Mouse (Mus musculus): ENCODE measurements around the gene Stx16. TPM values are rescaled to one million over a fixed set of nuclear protein-coding genes. Genes with fewer than 3 reads are reported as not detected.
A peak's percentile ranks its signal among the peaks of the same experiment; 100 is the strongest.

Gene Stx16
- polyA plus RNA-seq, 1 experiment from 2014 or later = 8.3 TPM

GRCm38 (mm10) chr2:174061219-174061618 lies 14.9 kb upstream of the Stx16 start:
- 37% methylated on average over 2 of the region's 2 CpGs for WGBS
- Histone ChIP-seq H3K27me3 (ENCODE audit: insufficient read depth, poor library complexity, severe bottlenecking) (no peaks in the 10 kb centered on the region), H3K36me3 (no peaks in the 10 kb centered on the region), H3K4me1 (replicated peaks) (peaks cover 8% of the 10 kb centered on the region; the same call in 1 of the 2 replicates), H3K9me3 (no peaks in the 10 kb centered on the region), H3K27ac (0 out of 2 replicates have a peak overlapping the region, but pooled peaks have one; percentile 23), H3K4me3 (no peak overlapping the region)
- peak; percentile 12 for DNase-seq (ENCODE audit: low spot score)

GRCm38 (mm10) chr2:174063074-174063473 lies 13.0 kb upstream of the Stx16 start:
- peaks cover 8% of the 10 kb centered on the region; the same call in 1 of the 2 replicates for H3K4me1 ChIP-seq (replicated peaks)
- no peaks in the 10 kb centered on the region for H3K36me3 ChIP-seq
- no peak overlapping the region for H3K4me3 ChIP-seq
- H3K27me3 ChIP-seq (ENCODE audit: insufficient read depth, poor library complexity, severe bottlenecking) = no peaks in the 10 kb centered on the region
- H3K27ac ChIP-seq = no peak overlapping the region
- DNase-seq (ENCODE audit: low spot score) = no peak
- 79% methylated on average over 6 of the region's 6 CpGs for WGBS
- no peaks in the 10 kb centered on the region for H3K9me3 ChIP-seq

- peak; percentile 15 for DNase-seq (ENCODE audit: low spot score)
- Histone ChIP-seq H3K9me3 (no peaks in the 10 kb centered on the region), H3K4me3 (no peak overlapping the region), H3K27me3 (ENCODE audit: insufficient read depth, poor library complexity, severe bottlenecking) (no peaks in the 10 kb centered on the region), H3K36me3 (no peaks in the 10 kb centered on the region), H3K4me1 (replicated peaks) (peaks cover 8% of the 10 kb centered on the region; the same call in 1 of the 2 replicates), H3K27ac (no peak overlapping the region)
- WGBS = 73% methylated on average over 9 of the region's 9 CpGs
Observed at GRCm38 (mm10) chr2:174063527-174064211, 12.4 kb upstream of the Stx16 start.

GRCm38 (mm10) chr2:174067793-174068419 lies 8.2 kb upstream of the Stx16 start:
- H3K27me3 ChIP-seq (ENCODE audit: insufficient read depth, poor library complexity, severe bottlenecking) = no peaks in the 10 kb centered on the region
- H3K27ac ChIP-seq = no peak overlapping the region
- H3K9me3 ChIP-seq = no peaks in the 10 kb centered on the region
- H3K36me3 ChIP-seq = no peaks in the 10 kb centered on the region
- WGBS = 83% methylated on average over 6 of the region's 6 CpGs
- no peak overlapping the region for H3K4me3 ChIP-seq
- peaks cover 10% of the 10 kb centered on the region; the same call in 1 of the 2 replicates for H3K4me1 ChIP-seq (replicated peaks)
- DNase-seq (ENCODE audit: low spot score) = no peak

GRCm38 (mm10) chr2:174069532-174070049 lies 6.5 kb upstream of the Stx16 start:
- peaks cover 21% of the 10 kb centered on the region for H3K4me1 ChIP-seq (replicated peaks)
- WGBS = 70% methylated on average over 3 of the region's 3 CpGs
- H3K27ac ChIP-seq = no peak overlapping the region
- no peaks in the 10 kb centered on the region for H3K36me3 ChIP-seq
- H3K27me3 ChIP-seq (ENCODE audit: insufficient read depth, poor library complexity, severe bottlenecking) = no peaks in the 10 kb centered on the region
- H3K4me3 ChIP-seq = no peak overlapping the region
- H3K9me3 ChIP-seq = no peaks in the 10 kb centered on the region
- no peak for DNase-seq (ENCODE audit: low spot score)

GRCm38 (mm10) chr2:174071406-174071805 lies 4.7 kb upstream of the Stx16 start:
- Histone ChIP-seq H3K36me3 (no peaks in the 10 kb centered on the region), H3K9me3 (no peaks in the 10 kb centered on the region), H3K27ac (no peak overlapping the region), H3K4me3 (no peak overlapping the region), H3K27me3 (ENCODE audit: insufficient read depth, poor library complexity, severe bottlenecking) (no peaks in the 10 kb centered on the region), H3K4me1 (replicated peaks) (peaks cover 37% of the 10 kb centered on the region)
- no peak for DNase-seq (ENCODE audit: low spot score)
- 93% methylated on average over 5 of the region's 5 CpGs for WGBS

GRCm38 (mm10) chr2:174073156-174073790 lies 2.8 kb upstream of the Stx16 start:
- 78% methylated on average over 5 of the region's 5 CpGs for WGBS

GRCm38 (mm10) chr2:174074621-174075020 lies 1.5 kb upstream of the Stx16 start:
- WGBS = under 1% methylated on average over 13 of the region's 13 CpGs
- DNase-seq (ENCODE audit: low spot score) = peak; percentile 73

More at GRCm38 (mm10) chr2:174073156-174073790, 2.8 kb upstream of the Stx16 start:
- H3K4me1 ChIP-seq (replicated peaks) = peaks cover 51% of the 10 kb centered on the region
- DNase-seq (ENCODE audit: low spot score) = no peak
- H3K27ac ChIP-seq = peak overlapping the region; percentile 90; the same call in 1 of the 2 replicates
- no peaks in the 10 kb centered on the region for H3K27me3 ChIP-seq (ENCODE audit: insufficient read depth, poor library complexity, severe bottlenecking)
- no peak overlapping the region for H3K4me3 ChIP-seq
- H3K36me3 ChIP-seq = no peaks in the 10 kb centered on the region
- H3K9me3 ChIP-seq = no peaks in the 10 kb centered on the region

GRCm38 (mm10) chr2:174075072-174075570 lies 987 bp upstream of the Stx16 start:
- no peaks in the 10 kb centered on the region for H3K9me3 ChIP-seq
- peaks cover 59% of the 10 kb centered on the region for H3K4me1 ChIP-seq (replicated peaks)
- H3K36me3 ChIP-seq = no peaks in the 10 kb centered on the region
- peak overlapping the region; percentile 77 for H3K4me3 ChIP-seq
- H3K27ac ChIP-seq = peak overlapping the region; percentile 90
- DNase-seq (ENCODE audit: low spot score) = no peak
- no peaks in the 10 kb centered on the region for H3K27me3 ChIP-seq (ENCODE audit: insufficient read depth, poor library complexity, severe bottlenecking)
- under 1% methylated on average over 22 of the region's 22 CpGs for WGBS

More at GRCm38 (mm10) chr2:174074621-174075020, 1.5 kb upstream of the Stx16 start:
- H3K36me3 ChIP-seq = no peaks in the 10 kb centered on the region
- peak overlapping the region; percentile 90 for H3K27ac ChIP-seq
- peak overlapping the region; percentile 77 for H3K4me3 ChIP-seq
- H3K4me1 ChIP-seq (replicated peaks) = peaks cover 59% of the 10 kb centered on the region
- no peaks in the 10 kb centered on the region for H3K27me3 ChIP-seq (ENCODE audit: insufficient read depth, poor library complexity, severe bottlenecking)
- H3K9me3 ChIP-seq = no peaks in the 10 kb centered on the region

- no peaks in the 10 kb centered on the region for H3K27me3 ChIP-seq (ENCODE audit: insufficient read depth, poor library complexity, severe bottlenecking)
- no peaks in the 10 kb centered on the region for H3K36me3 ChIP-seq
- peak overlapping the region; percentile 90 for H3K27ac ChIP-seq
- no peak for DNase-seq (ENCODE audit: low spot score)
- WGBS = under 1% methylated on average over 22 of the region's 22 CpGs
- H3K4me3 ChIP-seq = peak overlapping the region; percentile 77
- H3K4me1 ChIP-seq (replicated peaks) = peaks cover 72% of the 10 kb centered on the region
- H3K9me3 ChIP-seq = no peaks in the 10 kb centered on the region
Observed at GRCm38 (mm10) chr2:174076433-174076824, 321 bp downstream of the Stx16 start.

GRCm38 (mm10) chr2:174077004-174077695 lies 1.0 kb downstream of the Stx16 start:
- Histone ChIP-seq H3K36me3 (no peaks in the 10 kb centered on the region), H3K4me3 (peak overlapping the region; percentile 77), H3K27me3 (ENCODE audit: insufficient read depth, poor library complexity, severe bottlenecking) (no peaks in the 10 kb centered on the region), H3K9me3 (no peaks in the 10 kb centered on the region), H3K27ac (peak overlapping the region; percentile 90), H3K4me1 (replicated peaks) (peaks cover 72% of the 10 kb centered on the region)
- WGBS = under 1% methylated on average over 19 of the region's 19 CpGs
- peak; percentile 57 for DNase-seq (ENCODE audit: low spot score)

GRCm38 (mm10) chr2:174077776-174078338 lies 1.7 kb downstream of the Stx16 start:
- H3K4me3 ChIP-seq = peak overlapping the region; percentile 77
- H3K27ac ChIP-seq = peak overlapping the region; percentile 90
- peaks cover 65% of the 10 kb centered on the region for H3K4me1 ChIP-seq (replicated peaks)
- no peaks in the 10 kb centered on the region for H3K9me3 ChIP-seq
- no peaks in the 10 kb centered on the region for H3K27me3 ChIP-seq (ENCODE audit: insufficient read depth, poor library complexity, severe bottlenecking)
- DNase-seq (ENCODE audit: low spot score) = no peak
- 10% methylated on average over 11 of the region's 11 CpGs for WGBS
- no peaks in the 10 kb centered on the region for H3K36me3 ChIP-seq

All from hindbrain, embryonic 10.5 days (tissue).